ENCODE assay signal across 16 mouse cellular contexts in the genomic region with DNA sequence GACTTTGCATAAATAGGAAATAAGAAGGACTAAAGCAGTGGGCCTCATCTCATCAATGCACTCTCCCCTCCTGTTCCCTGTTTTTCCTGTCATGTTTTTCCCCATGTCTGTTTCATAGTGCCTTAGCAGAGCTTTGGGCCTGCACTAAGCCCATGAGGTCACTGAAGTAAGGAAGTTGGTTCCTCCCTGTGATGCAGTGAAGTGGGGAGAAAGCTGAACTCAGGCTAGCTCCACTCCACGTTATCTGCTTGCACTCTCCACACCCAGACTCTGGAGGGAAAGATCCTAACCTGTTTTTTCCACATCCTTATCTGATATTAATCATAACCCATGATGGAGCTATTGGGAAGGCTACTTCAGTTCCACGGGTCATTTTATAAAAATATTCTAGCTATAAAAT. TPM values are rescaled to one million over a fixed set of nuclear protein-coding genes. Genes with fewer than 3 reads are reported as not detected.
DNase-seq lines count a peak whose midpoint lies in the region; TF ChIP-seq lines count a peak whose summit lies in the region.
"Had no signal": no experiment of that assay in that cellular context is flagged by ENCODE, and none has a peak within 500 bp of the region (broad histone marks: within the 10 kb centered on the region; RNA-seq: fewer than 3 reads in every experiment).

No protein-coding gene starts in this region.

- H3K27ac ChIP-seq in CH12.LX (ENCODE audit: insufficient read depth, low read depth), result peak overlapping the region; percentile 79

- H3K79me2 ChIP-seq in CH12.LX (replicated peaks; ENCODE audit: control insufficient read depth, extremely low read depth, insufficient read depth, poor library complexity, severe bottlenecking), result peaks cover 80% of the 10 kb centered on the region

- TF ChIP-seq CTCF in CH12.LX (conservative IDR thresholded peaks at IDR 0.05 in 1 of 2, IDR thresholded peaks at IDR 0.05 in 1 of 2; ENCODE audit: low read depth in 2 of 2, low read length in 2 of 2), result no peak

- DNase-seq in CH12.LX (ENCODE audit: extremely low read depth), result peak; percentile 80
- DNase-seq in ovary, postnatal 14 days (ENCODE audit: low spot score), result no peak
- DNase-seq: adrenal gland, adult 2 months; adrenal gland, adult 8-10 months; adrenal gland, postnatal 10 days; adrenal gland, postnatal 14 days; adrenal gland, postnatal 25 days; adrenal gland, postnatal 36 days; B cell, adult 2 months; cerebellum, adult 11 months; cerebellum, adult 11-12 months; cerebellum, adult 18-20 months; cerebellum, adult 2 months; cerebellum, adult 8-10 months had no signal

- H3K9me3 ChIP-seq in CH12.LX (replicated peaks; ENCODE audit: low read length), result no peaks in the 10 kb centered on the region

- H3K4me3 ChIP-seq in CH12.LX (replicated peaks in 1 of 3; ENCODE audit: low read depth in 2 of 3, low read length in 2 of 3, poor library complexity in 1 of 3), result peak overlapping the region; percentile 53 to 91 (median 82)

- no peaks in the 10 kb centered on the region for H3K27me3 ChIP-seq in CH12.LX (replicated peaks)
- H3K27me3 ChIP-seq: Patski had no signal

- peak overlapping the region; percentile 96 for H3K4me2 ChIP-seq in CH12.LX (ENCODE audit: insufficient read depth, low read depth, poor library complexity, severe bottlenecking)

- dilution Hi-C loops in CH12.LX (cut with MboI; ENCODE audit: extremely low pct_ligation_motif_present, extremely low pct_unique_long_range_greater_than_20kb, low sequenced_read_pairs), result no loop called here

- TF ChIP-seq EP300 in CH12.LX (IDR thresholded peaks at IDR 0.05; ENCODE audit: low read length), result no peak

- in situ Hi-C loops in CH12.LX (cut with MboI; ENCODE audit: low pct_ligation_motif_present, low pct_unique_long_range_greater_than_20kb, low sequenced_read_pairs), result loop anchor here (5.0 kb wide), 2 partner anchors 101 to 126 kb away; no protein-coding TSS in a partner anchor

- H3K36me3 ChIP-seq in CH12.LX (replicated peaks in 1 of 2; ENCODE audit: control insufficient read depth in 1 of 2, insufficient read depth in 1 of 2, low read length in 1 of 2), result peaks cover 40 to 64% of the 10 kb centered on the region in 2 experiments
- H3K36me3 ChIP-seq: G1E had no signal

- TF ChIP-seq POLR2A in CH12.LX (IDR thresholded peaks at IDR 0.05; ENCODE audit: low read depth, low read length), result peak; percentile 80

- peaks cover 2 to 43% of the 10 kb centered on the region in 2 experiments; a peak in 3 of 4 replicates for H3K4me1 ChIP-seq in CH12.LX (ENCODE audit: control insufficient read depth in 1 of 2, insufficient read depth in 2 of 2)

- no peak for TF ChIP-seq RAD21 in CH12.LX (IDR thresholded peaks at IDR 0.05; ENCODE audit: low read depth, low read length)

- H3K9ac ChIP-seq in CH12.LX (ENCODE audit: insufficient read depth, low read depth), result peak overlapping the region; percentile 99

TF ChIP-seq in CH12.LX, 34 proteins besides CTCF, POLR2A, EP300 and RAD21:
- TF ChIP-seq ELF1 (IDR thresholded peaks at IDR 0.05; ENCODE audit: low read depth, low read length) (no peak), TBP (conservative IDR thresholded peaks at IDR 0.05; ENCODE audit: low read depth, low read length) (peak; percentile 64; the same call in 1 of the 2 replicates), HCFC1 (IDR thresholded peaks at IDR 0.05; ENCODE audit: low read depth, low read length) (no peak), SMC3 (IDR thresholded peaks at IDR 0.05; ENCODE audit: low read depth, low read length) (no peak), ETS1 (conservative IDR thresholded peaks at IDR 0.05; ENCODE audit: low read depth, low read length) (no peak), MAZ (IDR thresholded peaks at IDR 0.05; ENCODE audit: low read depth, low read length) (no peak), JUN (IDR thresholded peaks at IDR 0.05; ENCODE audit: insufficient read depth, low read depth, low read length) (no peak), SIN3A (IDR thresholded peaks at IDR 0.05; ENCODE audit: low read length) (no peak)

RNA-seq across cellular contexts. Expression of a gene that starts 26.9 kb away (rescaled TPM):
- total RNA-seq in CH12.LX (2012; rRNA removed) (123 and 128 TPM in 2 replicates), CH12.LX (2014; rRNA removed) (110 and 112 TPM in 2 replicates)
- 97.4 and 102 TPM in 2 replicates for polyA plus RNA-seq in CH12.LX (2012; ENCODE audit: insufficient read length, low read depth)
